Mouse (Mus musculus) ES-Bruce4 (cell line): ENCODE results near the gene Eepd1. TPM values are rescaled to one million over a fixed set of nuclear protein-coding genes. Genes with fewer than 3 reads are reported as not detected.

Experiments used
- H3K27ac ChIP-seq: 2 replicates; pipeline ENCODE4 v1.5.1; 2012; ENCODE audit warnings: low read length, inconsistent platforms; ENCODE audit not compliant: insufficient read depth
- H3K27me3 ChIP-seq: 2 replicates; pipeline ENCODE4 v1.6.1; 2012; ENCODE audit warnings: mild to moderate bottlenecking, low read length, inconsistent platforms; ENCODE audit not compliant: control insufficient read depth, poor library complexity, insufficient read depth, severe bottlenecking
- H3K36me3 ChIP-seq: 2 replicates; pipeline ENCODE4 v1.6.1; 2012; ENCODE audit warnings: inconsistent platforms, mild to moderate bottlenecking, low read length, moderate library complexity; ENCODE audit not compliant: control insufficient read depth, poor library complexity, insufficient read depth, severe bottlenecking
- H3K4me1 ChIP-seq: one replicate; pipeline ENCODE4 v1.8.1; 2011; ENCODE audit warnings: low read length; ENCODE audit not compliant: control insufficient read depth, insufficient read depth
- H3K4me3 ChIP-seq: 2 replicates; pipeline ENCODE4 v1.5.1; 2011; ENCODE audit warnings: low read depth, mild to moderate bottlenecking, low read length
- H3K9ac ChIP-seq: 2 replicates; pipeline ENCODE4 v1.6.1; 2012; ENCODE audit warnings: low read depth, mild to moderate bottlenecking, inconsistent platforms; ENCODE audit not compliant: poor library complexity, severe bottlenecking
- H3K9me3 ChIP-seq: replicated peaks from 2 replicates; pipeline ENCODE4 v1.6.1; 2012; ENCODE audit warnings: mild to moderate bottlenecking, low read length, inconsistent platforms; ENCODE audit not compliant: control insufficient read depth, poor library complexity, insufficient read depth, severe bottlenecking
- CTCF ChIP-seq: IDR thresholded peaks from one replicate; pipeline ENCODE4 v1.8.1; 2011; ENCODE audit warnings: low read depth, low read length
- EP300 ChIP-seq: IDR thresholded peaks from 2 replicates; pipeline ENCODE4 v1.6.1; 2011; ENCODE audit warnings: low read depth, low read length; ENCODE audit not compliant: insufficient read depth
- POLR2A ChIP-seq: IDR thresholded peaks from one replicate; pipeline ENCODE4 v1.8.1; 2011; ENCODE audit warnings: low read length; ENCODE audit not compliant: insufficient read depth
- polyA plus RNA-seq: library from polyadenylated mRNA; stranded (reverse); fragments of >200 nt; gene quantifications from 2 replicates; pipeline ENCODE4 v1.2.4, GENCODE M21; 2011; ENCODE audit warnings: low read depth; ENCODE audit not compliant: missing spikeins, insufficient read depth, insufficient read length

Eepd1 gene
- polyA plus RNA-seq, 1 experiment = 1.6 TPM

DNA sequence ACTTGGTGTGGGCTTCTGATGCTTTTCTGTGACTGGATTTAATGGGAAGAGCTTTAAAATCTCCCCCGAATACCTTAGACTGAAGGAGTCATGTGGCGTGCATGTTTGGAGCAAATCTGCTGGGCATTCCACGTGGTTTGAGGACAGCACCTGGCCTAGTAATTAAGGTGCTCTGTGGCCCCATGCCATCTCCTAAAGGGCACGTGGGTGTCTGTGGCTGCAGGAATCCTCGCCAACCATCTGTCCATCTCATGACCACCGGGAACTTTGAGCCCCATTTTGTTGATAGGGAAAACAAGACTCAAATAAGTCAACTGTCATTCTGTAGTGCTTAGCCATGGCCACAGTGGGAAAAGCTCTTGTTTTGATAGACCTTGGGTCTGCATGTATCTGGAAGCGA lies 39.5 kb downstream of the Eepd1 start:
- no peak overlapping the region for H3K27ac ChIP-seq
- H3K36me3 ChIP-seq = no peaks in the 10 kb centered on the region
- TF ChIP-seq EP300 = no peak
- TF ChIP-seq POLR2A = no peak
- TF ChIP-seq CTCF = no peak
- H3K4me1 ChIP-seq = no peaks in the 10 kb centered on the region
- H3K9ac ChIP-seq = no peak overlapping the region
- H3K9me3 ChIP-seq = no peaks in the 10 kb centered on the region
- H3K4me3 ChIP-seq = no peak overlapping the region
- no peaks in the 10 kb centered on the region for H3K27me3 ChIP-seq

DNA sequence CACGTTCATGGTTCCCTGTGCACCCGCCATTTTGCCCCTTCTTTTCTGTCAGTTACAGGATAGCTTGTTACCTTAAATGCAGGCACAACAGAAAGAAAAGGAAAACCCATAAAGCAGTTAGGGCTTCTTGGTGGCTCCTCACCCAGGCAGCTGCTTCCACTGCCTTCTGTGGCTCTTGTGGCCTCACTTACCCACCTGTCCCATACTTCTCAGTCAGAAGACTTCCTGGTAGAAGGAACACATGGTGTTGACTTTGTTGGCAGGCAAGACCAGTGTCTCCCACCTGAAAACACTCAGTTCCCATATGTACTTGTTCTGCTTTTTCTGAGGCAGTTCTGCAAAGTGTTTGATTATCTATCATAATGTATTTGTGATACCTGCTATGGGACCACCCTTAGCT lies 40.5 kb downstream of the Eepd1 start:
- no peak overlapping the region for H3K9ac ChIP-seq
- H3K27me3 ChIP-seq = no peaks in the 10 kb centered on the region
- H3K4me1 ChIP-seq = no peaks in the 10 kb centered on the region
- no peak overlapping the region for H3K4me3 ChIP-seq
- no peak for TF ChIP-seq CTCF
- no peak for TF ChIP-seq POLR2A
- TF ChIP-seq EP300 = no peak
- H3K36me3 ChIP-seq = no peaks in the 10 kb centered on the region
- no peaks in the 10 kb centered on the region for H3K9me3 ChIP-seq
- H3K27ac ChIP-seq = no peak overlapping the region

DNA sequence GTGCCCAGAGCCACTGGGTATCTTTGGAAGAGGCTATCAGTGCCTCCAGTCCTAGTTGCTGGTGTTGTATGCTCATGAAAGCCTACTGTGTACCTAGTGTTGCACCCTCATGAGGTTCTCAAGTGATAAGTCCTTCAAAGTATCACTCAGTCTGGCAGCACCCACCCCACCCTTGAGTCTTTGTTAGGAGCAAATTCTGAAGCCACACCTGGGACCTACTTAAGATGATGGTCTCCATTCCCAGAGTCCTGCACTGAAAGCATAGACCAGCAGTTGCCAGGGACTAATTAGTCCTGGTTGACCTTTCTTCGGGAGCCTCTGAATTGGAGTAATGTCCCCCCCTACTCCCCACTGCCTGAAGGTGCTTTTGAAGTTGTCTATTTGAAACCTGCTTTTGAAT lies 45.2 kb downstream of the Eepd1 start:
- TF ChIP-seq EP300 = no peak
- no peak for TF ChIP-seq CTCF
- no peak for TF ChIP-seq POLR2A
- H3K27me3 ChIP-seq = no peaks in the 10 kb centered on the region
- H3K36me3 ChIP-seq = no peaks in the 10 kb centered on the region
- H3K9ac ChIP-seq = no peak overlapping the region
- H3K9me3 ChIP-seq = no peaks in the 10 kb centered on the region
- no peak overlapping the region for H3K4me3 ChIP-seq
- H3K27ac ChIP-seq = no peak overlapping the region
- no peaks in the 10 kb centered on the region for H3K4me1 ChIP-seq

DNA sequence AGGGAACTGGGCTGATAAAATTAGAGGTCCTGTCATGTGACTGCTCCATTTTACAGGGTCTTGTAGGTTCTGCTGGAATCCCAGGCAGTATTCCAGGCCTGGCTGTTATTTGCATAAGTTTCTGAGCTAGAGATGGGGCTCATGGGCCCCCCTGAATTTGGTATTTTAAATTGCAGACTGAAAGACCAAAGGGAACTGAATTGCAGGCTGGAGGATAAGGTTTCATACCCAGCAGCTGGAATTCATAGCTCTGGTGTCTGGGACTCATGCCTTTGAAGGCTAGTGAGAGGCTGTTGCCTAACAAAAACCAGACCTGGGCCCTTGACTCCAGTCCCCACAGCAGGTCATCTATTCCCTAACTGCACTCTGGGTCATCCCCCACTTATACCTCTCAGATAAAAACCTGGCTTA lies 45.6 kb downstream of the Eepd1 start:
- H3K4me1 ChIP-seq = no peaks in the 10 kb centered on the region
- no peaks in the 10 kb centered on the region for H3K9me3 ChIP-seq
- no peak overlapping the region for H3K9ac ChIP-seq
- TF ChIP-seq EP300 (no peak), POLR2A (no peak)
- no peaks in the 10 kb centered on the region for H3K27me3 ChIP-seq
- no peak overlapping the region for H3K4me3 ChIP-seq
- no peaks in the 10 kb centered on the region for H3K36me3 ChIP-seq
- no peak overlapping the region for H3K27ac ChIP-seq

DNA sequence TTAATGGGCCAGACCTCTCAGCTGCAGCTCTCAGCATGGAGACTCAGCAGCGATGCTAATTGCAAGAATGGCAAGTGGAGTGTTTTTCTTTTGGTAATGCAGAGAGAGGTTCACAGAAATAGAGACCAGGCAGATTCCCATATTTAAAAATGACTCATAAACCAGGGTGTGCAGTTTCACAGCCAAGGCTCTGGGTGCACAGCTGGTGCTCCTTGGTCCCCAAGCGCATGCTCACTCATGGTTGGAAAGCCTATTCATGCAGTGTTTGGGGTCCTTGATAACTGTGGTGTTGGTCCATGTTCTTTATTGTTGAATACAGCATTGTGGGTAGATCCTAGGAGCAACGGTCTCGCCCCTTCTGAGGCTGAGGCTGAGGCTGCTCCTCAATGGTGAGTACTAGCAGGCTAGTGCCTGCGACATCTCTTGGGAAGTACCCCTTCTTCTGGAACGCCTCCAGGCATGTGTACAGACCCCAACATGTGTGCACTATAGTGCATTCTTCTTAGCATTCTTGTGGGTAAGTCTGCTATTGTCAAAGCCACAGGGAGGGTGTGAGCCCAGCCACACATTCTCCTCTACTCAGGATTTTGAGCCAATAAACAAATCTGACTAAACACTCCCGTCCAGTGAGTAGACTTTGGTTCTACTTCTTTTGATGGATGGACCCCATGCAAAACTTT lies 46.2 kb downstream of the Eepd1 start:
- Histone ChIP-seq H3K4me3 (no peak overlapping the region), H3K4me1 (no peaks in the 10 kb centered on the region), H3K36me3 (no peaks in the 10 kb centered on the region), H3K27me3 (no peaks in the 10 kb centered on the region), H3K9me3 (no peaks in the 10 kb centered on the region), H3K27ac (no peak overlapping the region), H3K9ac (no peak overlapping the region)
- no peak for TF ChIP-seq CTCF
- TF ChIP-seq POLR2A = no peak
- TF ChIP-seq EP300 = no peak

DNA sequence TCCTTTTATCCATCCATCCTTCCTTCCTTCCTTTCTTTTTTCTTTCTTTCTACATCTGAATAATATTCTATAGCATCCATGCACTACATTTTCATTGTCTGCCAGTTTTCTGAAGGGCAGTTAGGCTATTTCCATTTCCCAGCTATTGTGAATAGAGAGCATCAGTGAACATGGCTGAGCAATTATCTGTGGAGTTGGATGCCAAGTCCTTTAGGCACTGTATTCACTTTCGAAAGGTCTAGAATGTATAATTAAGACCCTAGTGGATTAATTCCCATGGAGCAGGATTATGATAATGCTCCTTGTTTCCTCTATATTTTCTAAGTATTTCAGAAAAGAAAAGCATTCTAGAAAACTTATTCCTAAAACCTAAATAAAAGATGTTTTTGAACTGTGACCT lies 50.3 kb downstream of the Eepd1 start:
- Histone ChIP-seq H3K4me3 (no peak overlapping the region), H3K27me3 (no peaks in the 10 kb centered on the region), H3K9ac (no peak overlapping the region), H3K4me1 (no peaks in the 10 kb centered on the region), H3K9me3 (no peaks in the 10 kb centered on the region), H3K27ac (no peak overlapping the region), H3K36me3 (no peaks in the 10 kb centered on the region)
- TF ChIP-seq POLR2A (no peak), CTCF (no peak), EP300 (no peak)
